21 mouse cellular contexts compared by ENCODE assay signal in genomic region chr11:67552400-67552799, GRCm38 (mm10).
DNase-seq lines count a peak whose midpoint lies in the region; ATAC-seq lines count a peak whose summit lies in the region.
"Had no signal": no experiment of that assay in that cellular context is flagged by ENCODE, and none has a peak within 500 bp of the region (broad histone marks: within the 10 kb centered on the region; RNA-seq: fewer than 3 reads in every experiment).

No protein-coding gene starts in this region.

- no peak for ATAC-seq in liver, embryonic 11.5 days (replicated peaks; ENCODE audit: low FRiP score)
- ATAC-seq: forebrain, postnatal 0 days had no signal

- peak; percentile 50 for DNase-seq in layer of hippocampus, adult 11-12 months (ENCODE audit: low spot score)
- DNase-seq in layer of hippocampus, postnatal 14 days (ENCODE audit: low spot score in 2 of 2), result no peak
- DNase-seq in right cerebral cortex, adult 2 months (ENCODE audit: low spot score in 2 of 2), result peak; percentile 43 to 68
- no peak for DNase-seq in right cerebral cortex, postnatal 10 days (ENCODE audit: low spot score in 2 of 2)
- DNase-seq in cerebellum, adult 9-11 months, result peak; percentile 42
- DNase-seq in heart, adult 9 months (ENCODE audit: low spot score in 2 of 2), result no peak
- DNase-seq in liver, embryonic 11.5 days (ENCODE audit: low spot score), result no peak
- DNase-seq: adrenal gland, postnatal 25 days; B cell, adult 2 months; embryo, embryonic 11 days; forebrain, postnatal 0 days; heart, adult 11 months; kidney, adult 8-10 months; kidney, postnatal 25 days; spleen, adult 18-20 months; thymus, postnatal 36 days had no signal

- H3K9me3 ChIP-seq in liver, embryonic 11.5 days (ENCODE audit: control insufficient read depth, low read length), result no peaks in the 10 kb centered on the region
- H3K9me3 ChIP-seq: heart, embryonic 13.5 days; limb, embryonic 13.5 days had no signal

- H3K4me3 ChIP-seq in liver, embryonic 11.5 days (ENCODE audit: low read depth, low read length), result no peak overlapping the region
- H3K4me3 ChIP-seq: heart, embryonic 13.5 days; limb, embryonic 13.5 days had no signal

- no peaks in the 10 kb centered on the region for H3K36me3 ChIP-seq in liver, embryonic 11.5 days (ENCODE audit: control insufficient read depth, insufficient read depth, low read length)
- H3K36me3 ChIP-seq: heart, embryonic 13.5 days; limb, embryonic 13.5 days had no signal

- H3K9ac ChIP-seq in liver, embryonic 11.5 days (ENCODE audit: low read depth, low read length), result no peak overlapping the region
- H3K9ac ChIP-seq: forebrain, postnatal 0 days; heart, embryonic 13.5 days; hindbrain, embryonic 14.5 days; limb, embryonic 13.5 days; liver, embryonic 14.5 days had no signal

- H3K4me1 ChIP-seq in liver, embryonic 11.5 days (replicated peaks; ENCODE audit: control insufficient read depth, insufficient read depth, low read length), result 0 out of 2 replicates have a peak, but pooled peaks cover 2% of the 10 kb centered on the region

- no peak overlapping the region for H3K4me2 ChIP-seq in liver, embryonic 11.5 days
- H3K4me2 ChIP-seq: heart, embryonic 13.5 days; hindbrain, embryonic 14.5 days; limb, embryonic 13.5 days; midbrain, embryonic 11.5 days had no signal

- H3K27ac ChIP-seq in liver, embryonic 11.5 days (ENCODE audit: low read depth, low read length), result no peak overlapping the region
- H3K27ac ChIP-seq: heart, embryonic 13.5 days; hindbrain, embryonic 14.5 days; limb, embryonic 13.5 days; liver, embryonic 14.5 days had no signal

- no peaks in the 10 kb centered on the region for H3K27me3 ChIP-seq in liver, embryonic 11.5 days (replicated peaks; ENCODE audit: control insufficient read depth, insufficient read depth, low read length)
- H3K27me3 ChIP-seq: heart, embryonic 13.5 days; limb, embryonic 13.5 days had no signal

- 84% methylated on average over 8 of the region's 8 CpGs for WGBS in liver, embryonic 11.5 days

Comparison
In these comparisons a context has a peak if more than half of its experiments do, and no peak if none do; other contexts are left out.
1. DNase-seq: peak in layer of hippocampus, adult 11-12 months (single experiment), right cerebral cortex, adult 2 months (2 of 2) and cerebellum, adult 9-11 months (single experiment); none in layer of hippocampus, postnatal 14 days (0 of 2), right cerebral cortex, postnatal 10 days (0 of 2), heart, adult 9 months (0 of 2) and liver, embryonic 11.5 days (single experiment).